Mouse (Mus musculus) erythroblast, embryonic 14.5 days (primary cell): Measurements from ENCODE around the gene Bcl9l.

Experiments
- GATA1 ChIP-seq: IDR thresholded peaks from 2 replicates; pipeline ENCODE4 v1.6.1; 2012; ENCODE audit warnings: low read length, inconsistent platforms, mixed read lengths
- TAL1 ChIP-seq: IDR thresholded peaks from 3 replicates; pipeline ENCODE4 v1.6.1; 2012; ENCODE audit warnings: low read length, inconsistent platforms, mixed read lengths

GRCm38 (mm10) chr9:44497624-44498377 lies 15.2 kb downstream of the Bcl9l start:
- TF ChIP-seq TAL1, result no peak
- no peak for TF ChIP-seq GATA1
